Mouse (Mus musculus) urinary bladder, postnatal 36 days (tissue): ENCODE measurements at regions not wholly inside any gene's neighbourhood (a gene's known extent, or its start where the extent isn't known, plus 50 kb on each side); places are given as distances from the start of the nearest gene placed in this dataset.

Source experiments
- DNase-seq, 2 experiments: peaks; one replicate each; pipeline ENCODE4 v3.0.0; 2022; ENCODE audit warnings: low spot score in 2 of 2, mixed read lengths in 1 of 2

GRCm38 (mm10) chr6:59556668-59557310 is 130.7 kb upstream of the Gprin3 start:
- DNase-seq = no peak

- DNase-seq = no peak
Measured at GRCm38 (mm10) chr6:59537025-59537424, 110.9 kb upstream of the Gprin3 start.

DNA sequence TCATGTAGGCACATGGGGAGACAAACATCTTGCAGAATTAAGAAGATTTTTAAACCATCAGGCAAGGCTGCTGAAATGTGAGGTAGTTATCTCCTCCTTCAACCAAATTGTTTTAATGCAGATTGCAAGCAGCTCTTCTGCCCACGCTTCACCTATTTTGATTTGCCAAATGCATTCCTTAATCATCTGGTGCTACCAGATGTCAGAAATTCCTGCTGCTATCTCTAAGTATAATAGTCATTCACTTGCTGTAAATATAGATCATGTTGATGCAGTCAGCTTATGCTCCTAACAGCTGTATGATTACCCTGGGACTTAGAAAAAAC is 98.8 kb upstream of the Gprin3 start:
- DNase-seq = no peak

DNA sequence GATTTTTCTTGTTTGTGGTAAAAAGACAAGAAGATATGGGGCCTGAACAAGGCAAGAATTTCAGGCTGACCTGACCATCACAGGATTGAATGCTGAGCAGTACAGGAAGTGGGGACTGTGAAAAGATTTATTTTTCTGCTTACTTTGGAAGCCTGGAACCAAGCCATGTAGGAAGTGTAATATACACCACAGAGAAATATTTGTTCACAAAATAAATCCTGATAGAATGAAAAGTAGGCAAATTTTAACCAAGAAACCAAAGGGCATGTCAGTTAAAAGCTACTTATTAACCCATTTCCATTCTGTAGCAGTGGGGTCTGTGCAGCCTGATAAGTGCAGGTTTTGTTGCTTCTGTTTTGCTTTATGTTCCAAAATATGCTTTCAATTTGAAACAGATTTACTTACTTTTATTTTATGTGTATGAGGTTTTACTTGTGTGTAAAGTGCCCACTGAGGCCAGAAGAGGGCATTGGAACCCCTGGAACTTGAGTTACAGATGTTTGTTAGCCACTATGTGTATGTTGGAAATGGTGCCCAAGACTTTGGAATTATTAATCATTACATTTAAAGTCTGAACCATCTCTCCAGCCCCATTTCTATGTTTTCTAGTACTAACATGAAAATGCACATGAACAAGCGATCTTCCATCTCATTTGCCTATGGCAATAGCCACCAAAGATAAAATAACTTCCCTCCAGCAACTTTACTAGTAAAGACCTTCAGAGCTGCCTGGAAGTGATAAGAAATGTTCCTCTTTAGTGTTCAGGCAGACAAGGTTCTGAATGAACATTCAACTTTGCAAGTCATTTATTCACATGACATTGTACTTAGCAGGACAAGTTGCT is 98.2 kb upstream of the Gprin3 start:
- DNase-seq = no peak

DNA sequence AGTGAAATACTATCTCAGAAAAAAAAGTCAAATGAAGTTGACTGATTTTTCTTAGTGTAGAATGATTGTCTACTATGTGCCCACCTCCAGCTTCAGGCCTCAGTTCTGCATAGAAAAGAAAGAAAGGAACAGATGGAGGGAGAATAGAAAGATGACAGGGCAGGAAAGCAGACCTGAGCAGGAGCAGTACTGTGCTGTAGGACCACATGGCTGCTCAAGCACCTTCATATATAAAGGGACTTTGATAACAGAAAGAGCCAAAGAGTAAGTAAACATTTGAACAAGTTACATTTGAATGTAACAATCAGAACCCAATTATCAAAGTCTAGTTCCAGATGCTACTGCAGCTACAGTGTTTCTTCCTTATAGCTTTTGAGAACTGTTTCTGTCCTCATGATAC is 96.9 kb upstream of the Gprin3 start:
- DNase-seq = no peak

DNA sequence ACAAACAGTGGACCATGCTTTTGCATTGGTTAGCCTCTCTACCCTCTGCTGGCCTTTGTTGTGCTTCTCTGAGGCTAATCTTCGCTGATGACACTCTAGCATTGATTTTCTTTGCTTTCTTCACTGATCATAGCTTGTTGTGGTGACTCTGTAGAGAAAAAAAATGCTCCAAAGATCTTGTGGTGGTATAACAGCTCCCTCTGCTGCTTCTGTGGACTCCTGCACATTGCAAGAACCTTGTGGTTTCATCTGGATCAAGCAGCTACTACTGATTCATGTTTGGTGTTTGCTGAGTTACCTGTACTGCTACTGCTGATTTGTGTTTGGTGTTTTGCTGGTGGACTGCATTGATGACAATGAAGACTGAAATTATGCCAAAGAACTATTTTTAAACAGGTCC is 74.7 kb upstream of the Gprin3 start:
- no peak for DNase-seq

DNA sequence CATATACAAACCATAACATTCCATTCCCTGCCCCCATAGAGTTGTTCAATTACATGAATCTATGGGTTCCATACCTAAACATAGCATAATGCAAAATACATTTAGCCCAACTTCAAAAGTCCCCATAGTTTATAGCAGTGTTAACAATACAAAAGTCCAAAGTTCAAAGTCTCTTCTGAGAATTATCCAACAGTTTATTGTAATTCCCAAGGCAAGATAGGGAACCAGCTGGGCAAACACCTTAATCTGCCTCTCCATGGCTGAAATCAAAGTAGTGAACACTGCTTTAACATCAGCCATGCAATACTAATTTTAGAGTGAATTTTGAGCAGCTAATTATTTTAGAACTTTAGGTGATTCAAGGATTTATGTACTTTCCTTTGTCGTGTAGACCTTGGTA is 72.7 kb upstream of the Gprin3 start:
- DNase-seq = no peak

DNA sequence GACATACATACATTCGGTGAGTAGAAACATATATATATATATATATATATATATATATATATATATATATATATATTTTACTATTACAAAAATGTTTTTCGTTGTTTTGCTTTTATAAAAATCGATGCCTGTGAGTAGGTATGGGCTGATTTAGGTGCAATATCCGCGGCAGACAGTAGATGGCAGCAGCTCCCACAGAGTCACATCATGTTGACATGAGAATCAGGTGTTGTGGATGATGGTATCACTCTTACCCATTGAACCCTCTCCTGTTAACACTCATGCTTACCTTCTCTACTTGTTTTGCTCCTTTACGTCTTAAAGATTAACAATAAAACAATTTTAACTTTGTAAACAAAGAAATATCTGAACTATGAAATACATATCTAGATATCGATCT is 72.0 kb upstream of the Gprin3 start:
- DNase-seq = peak; percentile 34 to 36

GRCm38 (mm10) chr6:59489001-59489575 is 63.0 kb upstream of the Gprin3 start:
- DNase-seq = no peak

GRCm38 (mm10) chr6:59488386-59488785 is 62.3 kb upstream of the Gprin3 start:
- no peak for DNase-seq

- DNase-seq = no peak
Measured at GRCm38 (mm10) chr6:59484004-59484403, 57.9 kb upstream of the Gprin3 start.

DNA sequence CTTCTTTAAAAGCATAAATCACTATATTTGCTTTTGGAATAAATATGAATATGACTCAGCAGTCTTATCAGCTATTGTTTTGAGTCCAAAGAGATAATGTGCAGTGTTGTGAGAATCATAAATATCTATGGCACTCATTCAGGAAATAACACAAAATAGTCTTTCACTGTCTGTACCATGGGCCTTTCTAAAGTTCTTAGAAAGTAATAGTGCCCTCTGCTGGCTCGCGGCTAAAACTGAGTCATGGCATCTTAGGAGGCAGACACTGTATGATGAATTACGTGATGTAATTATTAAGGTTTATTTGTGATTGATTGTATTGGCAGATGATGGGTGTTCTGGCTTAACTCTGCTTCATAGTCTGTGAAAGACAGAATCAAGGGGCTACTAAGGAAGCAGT is 57.5 kb upstream of the Gprin3 start:
- peak; percentile 3 to 33 for DNase-seq
